Mouse (Mus musculus) heart, postnatal 0 days (tissue): ENCODE measurements around the gene Bud23.

Experiments used
- CTCF ChIP-seq: IDR thresholded peaks from 2 replicates; pipeline ENCODE4 v1.5.1; 2016; ENCODE audit warnings: antibody characterized with exemption, control low read depth, low read depth
- EP300 ChIP-seq: IDR thresholded peaks from 2 replicates; pipeline ENCODE4 v1.6.1; 2016; ENCODE audit warnings: antibody characterized with exemption, low read depth

DNA sequence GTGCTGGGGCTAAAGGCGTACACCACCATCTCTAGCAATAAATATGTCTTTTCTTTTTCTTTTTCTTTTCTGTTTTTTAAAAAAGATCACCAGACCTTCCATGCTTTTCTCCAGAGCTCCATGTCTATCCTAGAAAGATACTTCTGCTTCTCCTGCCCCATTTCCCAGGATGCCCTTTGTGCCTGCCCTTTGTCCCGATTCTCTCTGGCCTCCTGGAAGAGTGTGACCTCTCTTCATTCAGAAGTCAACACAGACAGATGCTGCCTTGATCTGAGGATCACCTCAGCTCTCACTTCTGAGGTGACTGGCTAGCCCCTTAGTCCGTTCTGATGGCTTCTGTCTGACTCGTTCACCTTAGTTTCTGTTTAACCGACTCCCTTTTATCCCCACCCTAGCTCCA lies 15.8 kb upstream of the Bud23 start:
- TF ChIP-seq CTCF (no peak), EP300 (no peak)
